Mouse (Mus musculus): Measurements from ENCODE around the gene Unc5c. TPM values are rescaled to one million over a fixed set of nuclear protein-coding genes. Genes with fewer than 3 reads are reported as not detected.

Gene Unc5c
- polyA plus RNA-seq, 1 experiment = not detected

- no peak for TF ChIP-seq GATA1 (IDR thresholded peaks at IDR 0.05; ENCODE audit: low read length)
These were observed 26.9 kb downstream of the Unc5c start for GRCm38 (mm10) chr3:141491951-141492310.

GRCm38 (mm10) chr3:141493000-141493399 is 28.0 kb downstream of the Unc5c start:
- no peak for TF ChIP-seq GATA1 (IDR thresholded peaks at IDR 0.05; ENCODE audit: low read length)

GRCm38 (mm10) chr3:141498348-141499056 is 33.5 kb downstream of the Unc5c start:
- no peak for TF ChIP-seq GATA1 (IDR thresholded peaks at IDR 0.05; ENCODE audit: low read length)

GRCm38 (mm10) chr3:141501845-141502505 is 37.0 kb downstream of the Unc5c start:
- no peak for TF ChIP-seq GATA1 (IDR thresholded peaks at IDR 0.05; ENCODE audit: low read length)

GRCm38 (mm10) chr3:141503331-141503730 is 38.3 kb downstream of the Unc5c start:
- TF ChIP-seq GATA1 (IDR thresholded peaks at IDR 0.05; ENCODE audit: low read length) = no peak

GRCm38 (mm10) chr3:141509772-141510171 is 44.8 kb downstream of the Unc5c start:
- TF ChIP-seq GATA1 (IDR thresholded peaks at IDR 0.05; ENCODE audit: low read length) = no peak

- no peak for TF ChIP-seq GATA1 (IDR thresholded peaks at IDR 0.05; ENCODE audit: low read length)
These were observed 46.4 kb downstream of the Unc5c start for GRCm38 (mm10) chr3:141511253-141512038.

GRCm38 (mm10) chr3:141528751-141529150 is 63.7 kb downstream of the Unc5c start:
- no peak for TF ChIP-seq GATA1 (IDR thresholded peaks at IDR 0.05; ENCODE audit: low read length)

- no peak for TF ChIP-seq GATA1 (IDR thresholded peaks at IDR 0.05; ENCODE audit: low read length)
These were observed 64.6 kb downstream of the Unc5c start for GRCm38 (mm10) chr3:141529599-141529998.

- no peak for TF ChIP-seq GATA1 (IDR thresholded peaks at IDR 0.05; ENCODE audit: low read length)
These were observed 68.8 kb downstream of the Unc5c start for GRCm38 (mm10) chr3:141533861-141534260.

- no peak for TF ChIP-seq GATA1 (IDR thresholded peaks at IDR 0.05; ENCODE audit: low read length)
These were observed 71.8 kb downstream of the Unc5c start for GRCm38 (mm10) chr3:141536857-141537256.

GRCm38 (mm10) chr3:141538120-141538519 is 73.1 kb downstream of the Unc5c start:
- TF ChIP-seq GATA1 (IDR thresholded peaks at IDR 0.05; ENCODE audit: low read length) = no peak

- TF ChIP-seq GATA1 (IDR thresholded peaks at IDR 0.05; ENCODE audit: low read length) = no peak
These were observed 75.7 kb downstream of the Unc5c start for GRCm38 (mm10) chr3:141540749-141541148.

GRCm38 (mm10) chr3:141547341-141547814 is 82.4 kb downstream of the Unc5c start:
- TF ChIP-seq GATA1 (IDR thresholded peaks at IDR 0.05; ENCODE audit: low read length) = no peak

- no peak for TF ChIP-seq GATA1 (IDR thresholded peaks at IDR 0.05; ENCODE audit: low read length)
These were observed 84.6 kb downstream of the Unc5c start for GRCm38 (mm10) chr3:141549661-141550060.

- no peak for TF ChIP-seq GATA1 (IDR thresholded peaks at IDR 0.05; ENCODE audit: low read length)
These were observed 87.9 kb downstream of the Unc5c start for GRCm38 (mm10) chr3:141552960-141553359.
